Mouse (Mus musculus) olfactory bulb, adult 2 months (tissue): ENCODE results near the gene Wfikkn1. TPM values are rescaled to one million over a fixed set of nuclear protein-coding genes. Genes with fewer than 3 reads are reported as not detected.

ENCODE experiments used
- H3K27ac ChIP-seq: fragments of 200-500 bp; 2 replicates; pipeline ENCODE4 v1.5.1; 2012; ENCODE audit warnings: low read depth, low read length; ENCODE audit not compliant: insufficient read depth
- H3K4me1 ChIP-seq: fragments of 200-500 bp; 2 replicates; pipeline ENCODE4 v1.6.1; 2012; ENCODE audit warnings: low read length; ENCODE audit not compliant: control insufficient read depth, insufficient read depth
- H3K4me3 ChIP-seq: fragments of 200-500 bp; 2 replicates; pipeline ENCODE4 v1.5.1; 2012; ENCODE audit warnings: mild to moderate bottlenecking, low read depth, low read length, moderate library complexity; ENCODE audit not compliant: insufficient read depth
- CTCF ChIP-seq: fragments of 200-500 bp; IDR thresholded peaks from 2 replicates; pipeline ENCODE4 v1.5.1; 2012; ENCODE audit warnings: low read depth, mild to moderate bottlenecking, low read length, moderate library complexity; ENCODE audit not compliant: insufficient read depth
- POLR2A ChIP-seq: fragments of 200-500 bp; IDR thresholded peaks from 2 replicates; pipeline ENCODE4 v1.6.1; 2012; ENCODE audit warnings: mild to moderate bottlenecking, low read depth, low read length, moderate library complexity; ENCODE audit not compliant: insufficient read depth
- WGBS: fragments of 180-500 bp; shearing (Covaris S2); methylation state at CpG from one replicate; pipeline ENCODE4 v1.1.7; 2018; 5-methylcytosine and 5-hydroxymethylcytosine counted together
- polyA plus RNA-seq: library from polyadenylated mRNA; stranded (reverse); fragments of >200 nt; gene quantifications from 2 replicates; pipeline ENCODE4 v1.2.4, GENCODE M21; 2012; ENCODE audit warnings: low replicate concordance; ENCODE audit not compliant: missing spikeins, insufficient read depth, insufficient read length

The Wfikkn1 gene
- polyA plus RNA-seq, 1 experiment: not detected

- H3K4me1 ChIP-seq: peaks cover 20% of the 10 kb centered on the region
- H3K4me3 ChIP-seq: peak overlapping the region; percentile 80
- peak overlapping the region; percentile 38; the same call in 1 of the 2 replicates for H3K27ac ChIP-seq
- TF ChIP-seq CTCF: no peak
- TF ChIP-seq POLR2A: no peak
- WGBS: under 1% methylated on average over 38 of the region's 38 CpGs
These were observed 36.8 kb downstream of the Wfikkn1 start for GRCm38 (mm10) chr17:25843636-25844395.

GRCm38 (mm10) chr17:25843122-25843521 lies 37.5 kb downstream of the Wfikkn1 start:
- Histone ChIP-seq H3K4me3 (0 out of 2 replicates have a peak overlapping the region, but pooled peaks have one; percentile 1), H3K4me1 (peaks cover 22% of the 10 kb centered on the region), H3K27ac (no peak overlapping the region)
- WGBS: 92% methylated on average over 4 of the region's 4 CpGs
- TF ChIP-seq CTCF: no peak
- TF ChIP-seq POLR2A: no peak

DNA sequence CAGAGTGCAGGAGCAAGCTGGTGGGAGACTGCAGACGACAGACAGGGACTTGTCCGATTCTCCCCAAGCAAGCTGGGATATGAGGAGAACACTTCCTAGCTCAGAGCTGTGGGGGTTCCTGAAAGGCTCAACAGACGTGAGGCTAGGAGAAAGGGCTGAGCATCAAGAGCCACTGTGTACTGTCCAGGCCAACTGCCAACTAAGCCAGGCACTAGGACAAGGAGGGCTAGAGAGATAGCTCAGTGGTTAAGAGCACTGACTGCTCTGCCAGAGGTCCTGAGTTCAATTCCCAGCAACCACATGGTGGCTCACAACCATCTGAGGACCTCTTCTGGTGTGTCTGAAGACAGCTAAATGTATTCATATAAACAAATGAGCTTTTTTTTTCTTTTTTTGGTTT lies 38.1 kb downstream of the Wfikkn1 start:
- WGBS: 59% methylated on average over 3 of the region's 3 CpGs
- no peak overlapping the region for H3K27ac ChIP-seq
- no peak overlapping the region for H3K4me3 ChIP-seq
- H3K4me1 ChIP-seq: peaks cover 27% of the 10 kb centered on the region
- TF ChIP-seq POLR2A (no peak), CTCF (no peak)

- no peak for TF ChIP-seq POLR2A
- no peak for TF ChIP-seq CTCF
- Histone ChIP-seq H3K27ac (no peak within 1 kb of the TSS), H3K4me3 (no peak within 1 kb of the TSS), H3K4me1 (peaks cover 35% of the 10 kb centered on the region)
- WGBS: 95% methylated on average over 22 of the region's 22 CpGs
These were observed 39.4 kb downstream of the Wfikkn1 start, which contains the start of gene Gm20683 for GRCm38 (mm10) chr17:25841117-25841880. TSS of gene Gm20683 (minus strand) at chr17:25841763.

DNA sequence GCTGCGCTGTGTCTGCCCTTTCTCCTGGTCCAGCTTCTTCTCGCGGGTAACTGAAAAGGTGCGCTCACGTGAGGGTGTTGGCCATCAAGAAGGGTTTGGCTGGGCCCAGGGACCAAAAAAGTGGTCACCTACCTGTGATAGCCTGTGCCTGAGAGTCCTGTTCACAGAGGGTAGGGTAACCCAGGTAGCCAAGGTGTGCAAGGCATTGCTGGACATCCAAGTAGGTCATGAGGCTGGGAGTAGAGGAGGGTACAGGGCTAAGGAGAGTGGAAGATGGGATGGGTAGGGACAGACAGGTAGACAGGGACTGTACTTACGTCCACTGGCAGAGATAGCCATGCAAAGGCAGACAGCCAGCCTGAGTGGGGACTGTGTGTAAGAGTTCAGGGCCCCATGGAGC lies 40.1 kb downstream of the Wfikkn1 start:
- 98% methylated on average over 6 of the region's 6 CpGs for WGBS
- Histone ChIP-seq H3K4me1 (peaks cover 43% of the 10 kb centered on the region), H3K27ac (no peak overlapping the region), H3K4me3 (no peak overlapping the region)
- TF ChIP-seq POLR2A (no peak), CTCF (no peak)

- H3K4me3 ChIP-seq: no peak overlapping the region
- peaks cover 45% of the 10 kb centered on the region for H3K4me1 ChIP-seq
- H3K27ac ChIP-seq: no peak overlapping the region
- TF ChIP-seq CTCF: no peak
- TF ChIP-seq POLR2A: no peak
- WGBS: 80% methylated on average over 14 of the region's 14 CpGs
These were observed 41.0 kb downstream of the Wfikkn1 start for GRCm38 (mm10) chr17:25839455-25840235.

GRCm38 (mm10) chr17:25838904-25839303 lies 41.8 kb downstream of the Wfikkn1 start:
- H3K4me3 ChIP-seq: no peak overlapping the region
- H3K27ac ChIP-seq: no peak overlapping the region
- TF ChIP-seq POLR2A (no peak), CTCF (no peak)
- 86% methylated on average over 4 of the region's 4 CpGs for WGBS
- H3K4me1 ChIP-seq: peaks cover 52% of the 10 kb centered on the region

DNA sequence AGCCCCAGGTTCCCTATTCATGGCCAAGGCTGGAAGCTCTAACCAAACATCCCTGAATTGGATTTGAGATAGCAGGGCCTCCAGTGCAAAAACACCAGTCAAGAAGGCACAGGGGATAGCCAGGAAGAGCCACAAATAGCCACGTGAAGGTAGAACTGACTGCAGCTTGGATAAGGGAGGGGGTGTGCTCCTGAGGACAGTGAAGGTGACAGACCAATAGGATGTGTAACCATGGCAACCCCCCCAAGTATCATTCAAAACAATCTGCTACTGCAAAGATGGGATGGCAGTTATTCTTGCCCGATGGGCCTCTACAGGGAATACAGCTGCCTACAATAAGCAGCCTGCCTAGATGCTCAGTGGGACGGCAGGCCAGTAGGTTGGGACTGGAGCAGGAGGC lies 43.1 kb downstream of the Wfikkn1 start:
- Histone ChIP-seq H3K4me1 (peaks cover 51% of the 10 kb centered on the region), H3K4me3 (no peak overlapping the region), H3K27ac (peak overlapping the region; percentile 74)
- TF ChIP-seq POLR2A (no peak), CTCF (no peak)
- WGBS: 33% methylated on average over 3 of the region's 3 CpGs
